Mouse (Mus musculus) ES-E14 (cell line): ENCODE measurements around the gene Pcp4l1. TPM values are rescaled to one million over a fixed set of nuclear protein-coding genes. Genes with fewer than 3 reads are reported as not detected.

ENCODE experiments used
- DNase-seq: peaks from one replicate; pipeline ENCODE4 v3.0.0-alpha.2; 2013; ENCODE audit warnings: low read depth, low spot score
- H3K27ac ChIP-seq: 2 replicates; pipeline ENCODE4 v1.5.1; 2012; ENCODE audit warnings: low read depth, mild to moderate bottlenecking, low read length, moderate library complexity, mixed read lengths; ENCODE audit not compliant: poor library complexity, insufficient read depth, severe bottlenecking
- H3K36me3 ChIP-seq: 2 replicates; pipeline ENCODE4 v1.6.1; 2012; ENCODE audit warnings: mild to moderate bottlenecking, low read length, moderate library complexity, mixed read lengths; ENCODE audit not compliant: control insufficient read depth, poor library complexity, insufficient read depth, severe bottlenecking
- H3K4me1 ChIP-seq, 2 experiments: fragments of 150-350 bp in 1 of 2; sonication (generic) in 1 of 2; 2 replicates each; pipeline ENCODE4 v1.6.1; 2012; ENCODE audit warnings: low read length in 2 of 2, mild to moderate bottlenecking in 1 of 2, mixed read lengths in 1 of 2; ENCODE audit not compliant: control insufficient read depth in 2 of 2, insufficient read depth in 2 of 2, poor library complexity in 1 of 2
- H3K4me3 ChIP-seq, 2 experiments: fragments of 150-350 bp in 1 of 2; sonication (generic) in 1 of 2; 2 replicates each; pipeline ENCODE4 v1.5.1; 2012; ENCODE audit warnings: low read length in 2 of 2, low read depth in 1 of 2, mild to moderate bottlenecking in 1 of 2, mixed read lengths in 1 of 2; ENCODE audit not compliant: insufficient read depth in 1 of 2, poor library complexity in 1 of 2, severe bottlenecking in 1 of 2
- H3K9ac ChIP-seq: 2 replicates; pipeline ENCODE4 v1.6.1; 2012; ENCODE audit warnings: low read depth, mild to moderate bottlenecking, low read length, mixed read lengths; ENCODE audit not compliant: poor library complexity, insufficient read depth, severe bottlenecking
- H3K9me3 ChIP-seq: fragments of 150-350 bp; sonication (generic); 2 replicates; pipeline ENCODE4 v1.6.1; 2012; ENCODE audit warnings: low read depth, mild to moderate bottlenecking, low read length; ENCODE audit not compliant: control insufficient read depth, insufficient read depth
- CHD2 ChIP-seq: IDR thresholded peaks from 2 replicates; pipeline ENCODE4 v1.6.1; 2014; ENCODE audit warnings: mild to moderate bottlenecking, low read depth, low read length, inconsistent platforms
- HCFC1 ChIP-seq: IDR thresholded peaks from 2 replicates; pipeline ENCODE4 v1.6.1; 2012; ENCODE audit warnings: low read length, inconsistent platforms, borderline replicate concordance; ENCODE audit not compliant: insufficient read depth
- MAFK ChIP-seq: IDR thresholded peaks from 2 replicates; pipeline ENCODE4 v1.6.1; 2014; ENCODE audit warnings: mild to moderate bottlenecking, low read depth, low read length, inconsistent platforms; ENCODE audit not compliant: insufficient read depth
- ZC3H11A ChIP-seq: IDR thresholded peaks from 2 replicates; pipeline ENCODE4 v1.6.1; 2012; ENCODE audit warnings: low read depth, mild to moderate bottlenecking, inconsistent platforms, low read length, borderline replicate concordance
- ZNF384 ChIP-seq: IDR thresholded peaks from 2 replicates; pipeline ENCODE4 v1.6.1; 2012; ENCODE audit warnings: low read depth, low read length, inconsistent platforms
- in situ Hi-C, 2 experiments: fragments of 600-800 bp; cut with MboI; formaldehyde crosslinking; loops; one replicate each; pipeline ENCODE4 v1.15.1; 2025; ENCODE audit warnings: low sequenced_read_pairs in 2 of 2, inconsistent platforms in 1 of 2; ENCODE audit not compliant: unreplicated experiment in 2 of 2
- total RNA-seq: library from RNA; depleted of rRNA; stranded (reverse); fragments of 300-350 nt; gene quantifications from 2 replicates; pipeline ENCODE4 v1.2.3, GENCODE M21; 2012

Gene Pcp4l1
- total RNA-seq, 1 experiment = 2.2 TPM

GRCm38 (mm10) chr1:171222238-171223155, 26.4 kb upstream of the Pcp4l1 start, which contains the start of gene Tomm40l:
Gene Tomm40l, minus strand, starts transcription at chr1:171222514.
- no peaks in the 10 kb centered on the region for H3K9me3 ChIP-seq
- TF ChIP-seq ZC3H11A = 0 out of 2 replicates have a peak, but pooled peaks have one; percentile 4
- TF ChIP-seq HCFC1 = peak; percentile 92
- TF ChIP-seq ZNF384 = no peak
- no peak for TF ChIP-seq MAFK
- 0 out of 2 replicates have a peak, but pooled peaks have one; percentile 53 for TF ChIP-seq CHD2
- H3K4me1 ChIP-seq = peaks cover 2 to 12% of the 10 kb centered on the region in 2 experiments; a peak in 3 of 4 replicates
- peak; percentile 97 for DNase-seq
- H3K27ac ChIP-seq = peak within 1 kb of the TSS; percentile 63; the same call in 1 of the 2 replicates
- H3K9ac ChIP-seq = peak within 1 kb of the TSS; percentile 69
- H3K4me3 ChIP-seq = peak within 1 kb of the TSS; percentile 70 to 78
- in situ Hi-C loops = no loop called here
- H3K36me3 ChIP-seq = peaks cover 8% of the 10 kb centered on the region; the same call in 1 of the 2 replicates

- peaks cover 8% of the 10 kb centered on the region; the same call in 1 of the 2 replicates for H3K36me3 ChIP-seq
- peak overlapping the region; percentile 70 to 78 for H3K4me3 ChIP-seq
- H3K27ac ChIP-seq = peak overlapping the region; percentile 39; the same call in 1 of the 2 replicates
- peaks cover 2 to 12% of the 10 kb centered on the region in 2 experiments; a peak in 3 of 4 replicates for H3K4me1 ChIP-seq
- H3K9me3 ChIP-seq = no peaks in the 10 kb centered on the region
- in situ Hi-C loops = no loop called here
- TF ChIP-seq CHD2 (no peak), HCFC1 (no peak), ZNF384 (no peak), ZC3H11A (no peak), MAFK (no peak)
- DNase-seq = no peak
- H3K9ac ChIP-seq = peak overlapping the region; percentile 69
Observed at GRCm38 (mm10) chr1:171221281-171222193, 25.5 kb upstream of the Pcp4l1 start.

- Histone ChIP-seq H3K9me3 (no peaks in the 10 kb centered on the region), H3K9ac (no peak overlapping the region; the same call in 1 of the 2 replicates), H3K4me1 (peaks cover 2 to 12% of the 10 kb centered on the region in 2 experiments; a peak in 3 of 4 replicates), H3K27ac (no peak overlapping the region), H3K4me3 (peak overlapping the region in 1 of 2 experiments; percentile 42; a peak in 3 of 4 replicates), H3K36me3 (peaks cover 8% of the 10 kb centered on the region; the same call in 1 of the 2 replicates)
- peak; percentile 85 for DNase-seq
- TF ChIP-seq CHD2 (no peak), HCFC1 (peak; percentile 47; the same call in 1 of the 2 replicates), ZNF384 (no peak), ZC3H11A (peak; percentile 34; the same call in 1 of the 2 replicates), MAFK (peak; percentile 46; the same call in 1 of the 2 replicates)
- in situ Hi-C loops = no loop called here
Observed at GRCm38 (mm10) chr1:171220871-171221270, 24.8 kb upstream of the Pcp4l1 start.
